Mouse (Mus musculus): ENCODE data around the gene Crybg1.

GRCm38 (mm10) chr10:44065848-44066360 lies 82.7 kb downstream of the Crybg1 start:
- TF ChIP-seq POLR2A (IDR thresholded peaks at IDR 0.05; ENCODE audit: borderline replicate concordance, extremely low read depth, low read depth, low read length) = no peak
- TF ChIP-seq CTCF (IDR thresholded peaks at IDR 0.05; ENCODE audit: insufficient read depth, low read length) = no peak
